Mouse (Mus musculus) MEL (cell line): ENCODE results near the gene Plekhj1. TPM values are rescaled to one million over a fixed set of nuclear protein-coding genes. Genes with fewer than 3 reads are reported as not detected.

Source experiments
- DNase-seq: peaks from one replicate; pipeline ENCODE4 v3.0.0; 2011; ENCODE audit warnings: low read depth, low spot score
- H3K27ac ChIP-seq: 2 replicates; pipeline ENCODE4 v1.5.1; 2012; ENCODE audit warnings: low read depth, mild to moderate bottlenecking, control low read depth, low read length, moderate library complexity; ENCODE audit not compliant: control insufficient read depth
- H3K27me3 ChIP-seq, 2 experiments: fragments of 150-350 bp in 1 of 2; sonication (generic) in 1 of 2; 2 replicates each; pipeline ENCODE4 v1.6.1; 2012; ENCODE audit warnings: low read length in 2 of 2, mild to moderate bottlenecking in 2 of 2, improper control_type of control experiment in 1 of 2, moderate library complexity in 1 of 2; ENCODE audit not compliant: insufficient read depth in 2 of 2, control insufficient read depth in 1 of 2
- H3K36me3 ChIP-seq, 2 experiments: 2 replicates each; pipeline ENCODE4 v1.6.1; 2012 to 2014; ENCODE audit warnings: low read length in 2 of 2, improper control_type of control experiment in 1 of 2, inconsistent platforms in 1 of 2, mild to moderate bottlenecking in 1 of 2; ENCODE audit not compliant: insufficient read depth in 2 of 2, control insufficient read depth in 1 of 2
- H3K4me1 ChIP-seq, 2 experiments: fragments of 150-350 bp in 1 of 2; sonication (generic) in 1 of 2; 2 replicates each; pipeline ENCODE4 v1.6.1; 2012; ENCODE audit warnings: low read length in 2 of 2, improper control_type of control experiment in 1 of 2, mild to moderate bottlenecking in 1 of 2; ENCODE audit not compliant: insufficient read depth in 2 of 2, control insufficient read depth in 1 of 2
- H3K4me3 ChIP-seq, 2 experiments: fragments of 150-350 bp in 1 of 2; sonication (generic) in 1 of 2; 2 replicates each; pipeline ENCODE4 v1.5.1; 2012; ENCODE audit warnings: low read depth in 2 of 2, low read length in 2 of 2, mild to moderate bottlenecking in 2 of 2, moderate library complexity in 2 of 2, control low read depth in 1 of 2, improper control_type of control experiment in 1 of 2; ENCODE audit not compliant: control insufficient read depth in 1 of 2, insufficient read depth in 1 of 2
- H3K79me2 ChIP-seq: 2 replicates; pipeline ENCODE4 v1.6.1; 2012; ENCODE audit warnings: mild to moderate bottlenecking, low read length, moderate library complexity; ENCODE audit not compliant: control insufficient read depth, poor library complexity, insufficient read depth
- H3K9ac ChIP-seq: 2 replicates; pipeline ENCODE4 v1.6.1; 2012; ENCODE audit warnings: low read depth, mild to moderate bottlenecking, control low read depth, low read length, moderate library complexity; ENCODE audit not compliant: control insufficient read depth, poor library complexity, severe bottlenecking
- H3K9me3 ChIP-seq: fragments of 150-350 bp; sonication (generic); replicated peaks from 2 replicates; pipeline ENCODE4 v1.6.1; 2012; ENCODE audit warnings: mild to moderate bottlenecking, low read length, improper control_type of control experiment, moderate library complexity; ENCODE audit not compliant: insufficient read depth
- CHD2 ChIP-seq: IDR thresholded peaks from 2 replicates; pipeline ENCODE4 v1.6.1; 2011; ENCODE audit warnings: low read length, improper control_type of control experiment
- E2F4 ChIP-seq: IDR thresholded peaks from 2 replicates; pipeline ENCODE4 v1.6.1; 2011; ENCODE audit warnings: low read depth, low read length, improper control_type of control experiment, borderline replicate concordance
- ELF1 ChIP-seq: IDR thresholded peaks from 2 replicates; pipeline ENCODE4 v1.6.1; 2014; ENCODE audit warnings: low read depth, mild to moderate bottlenecking, inconsistent platforms, low read length, improper control_type of control experiment, moderate library complexity
- EP300 ChIP-seq, 2 experiments: IDR thresholded peaks; 2 replicates each; pipeline ENCODE4 v1.6.1; 2011; ENCODE audit warnings: improper control_type of control experiment in 2 of 2, low read length in 2 of 2, low read depth in 1 of 2, mild to moderate bottlenecking in 1 of 2
- ETS1 ChIP-seq: IDR thresholded peaks from 2 replicates; pipeline ENCODE4 v1.6.1; 2012; ENCODE audit warnings: low read depth, mild to moderate bottlenecking, inconsistent platforms, low read length, improper control_type of control experiment, moderate library complexity
- HCFC1 ChIP-seq: IDR thresholded peaks from 2 replicates; pipeline ENCODE4 v1.6.1; 2012; ENCODE audit warnings: low read depth, mild to moderate bottlenecking, inconsistent platforms, low read length, improper control_type of control experiment, moderate library complexity
- JUND ChIP-seq: IDR thresholded peaks from 2 replicates; pipeline ENCODE4 v1.6.1; 2011; ENCODE audit warnings: low read depth, mild to moderate bottlenecking, improper control_type of control experiment, low read length
- KAT2A ChIP-seq: conservative IDR thresholded peaks from 2 replicates; pipeline ENCODE4 v1.6.1; 2012; ENCODE audit warnings: low read depth, low read length, improper control_type of control experiment, inconsistent platforms
- MAFK ChIP-seq: IDR thresholded peaks from 2 replicates; pipeline ENCODE4 v1.6.1; 2011; ENCODE audit warnings: low read depth, mild to moderate bottlenecking, low read length, improper control_type of control experiment, borderline replicate concordance
- MAX ChIP-seq: IDR thresholded peaks from 2 replicates; pipeline ENCODE4 v1.6.1; 2011; ENCODE audit warnings: low read length, improper control_type of control experiment
- MXI1 ChIP-seq: IDR thresholded peaks from 2 replicates; pipeline ENCODE4 v1.6.1; 2011; ENCODE audit warnings: mild to moderate bottlenecking, low read depth, low read length, improper control_type of control experiment
- MYB ChIP-seq: IDR thresholded peaks from 2 replicates; pipeline ENCODE4 v1.6.1; 2011; ENCODE audit warnings: mild to moderate bottlenecking, low read depth, low read length, improper control_type of control experiment
- MYC ChIP-seq: IDR thresholded peaks from 2 replicates; pipeline ENCODE4 v1.6.1; 2011; ENCODE audit warnings: low read depth, mild to moderate bottlenecking, low read length, improper control_type of control experiment, moderate library complexity
- NELFE ChIP-seq: IDR thresholded peaks from 2 replicates; pipeline ENCODE4 v1.6.1; 2011; ENCODE audit warnings: low read depth, low read length, improper control_type of control experiment
- NRF1 ChIP-seq: IDR thresholded peaks from 2 replicates; pipeline ENCODE4 v1.6.1; 2014; ENCODE audit warnings: low read depth, mild to moderate bottlenecking, inconsistent platforms, low read length, improper control_type of control experiment, moderate library complexity; ENCODE audit not compliant: poor library complexity, insufficient read depth, severe bottlenecking
- POLR2A ChIP-seq, 2 experiments: IDR thresholded peaks; 2 replicates each; pipeline ENCODE4 v1.6.1; 2011 to 2012; ENCODE audit warnings: low read length in 2 of 2, mild to moderate bottlenecking in 2 of 2, control low read depth in 1 of 2, improper control_type of control experiment in 1 of 2, low read depth in 1 of 2, moderate library complexity in 1 of 2; ENCODE audit not compliant: control insufficient read depth in 1 of 2, insufficient read depth in 1 of 2, poor library complexity in 1 of 2
- POLR2AphosphoS2 ChIP-seq: IDR thresholded peaks from 2 replicates; pipeline ENCODE4 v1.6.1; 2011; ENCODE audit warnings: low read length, improper control_type of control experiment
- RCOR1 ChIP-seq: IDR thresholded peaks from 2 replicates; pipeline ENCODE4 v1.6.1; 2012; ENCODE audit warnings: low read depth, mild to moderate bottlenecking, inconsistent platforms, low read length, improper control_type of control experiment
- SIN3A ChIP-seq: IDR thresholded peaks from 2 replicates; pipeline ENCODE4 v1.6.1; 2012; ENCODE audit warnings: low read length, improper control_type of control experiment, inconsistent platforms
- TBP ChIP-seq: IDR thresholded peaks from 2 replicates; pipeline ENCODE4 v1.8.0; 2011; ENCODE audit warnings: low read depth, low read length, improper control_type of control experiment
- TCF12 ChIP-seq: IDR thresholded peaks from 2 replicates; pipeline ENCODE4 v1.6.1; 2014; ENCODE audit warnings: low read depth, mild to moderate bottlenecking, inconsistent platforms, low read length, improper control_type of control experiment, moderate library complexity
- UBTF ChIP-seq: IDR thresholded peaks from 2 replicates; pipeline ENCODE4 v1.6.1; 2012; ENCODE audit warnings: low read depth, mild to moderate bottlenecking, inconsistent platforms, low read length, improper control_type of control experiment, moderate library complexity, borderline replicate concordance; ENCODE audit not compliant: insufficient read depth
- ZMIZ1 ChIP-seq: IDR thresholded peaks from 2 replicates; pipeline ENCODE4 v1.6.1; 2012; ENCODE audit warnings: low read depth, mild to moderate bottlenecking, inconsistent platforms, low read length, improper control_type of control experiment, moderate library complexity
- ZNF384 ChIP-seq: IDR thresholded peaks from 2 replicates; pipeline ENCODE4 v1.6.1; 2012; ENCODE audit warnings: low read depth, mild to moderate bottlenecking, inconsistent platforms, low read length, improper control_type of control experiment
- polyA plus RNA-seq, 2 experiments: library from polyadenylated mRNA; stranded (reverse) in 1 of 2; unstranded in 1 of 2; fragments of >175 nt in 1 of 2; fragments of >200 nt in 1 of 2; gene quantifications; 2 replicates each; pipeline versions ENCODE4 v1.2.1 to v1.2.4; 2012; ENCODE audit warnings: low replicate concordance in 2 of 2, low read depth in 1 of 2; ENCODE audit not compliant: insufficient read length in 2 of 2, insufficient read depth in 1 of 2, missing spikeins in 1 of 2
- total RNA-seq: library from RNA; depleted of rRNA; stranded (reverse); fragments of 300-350 nt; gene quantifications from 2 replicates; pipeline ENCODE4 v1.2.3, GENCODE M21; 2012; rRNA removed

Gene Plekhj1
- total RNA-seq (79.8 and 86.9 TPM in 2 replicates), polyA plus RNA-seq (100 to 1,000 TPM in 1 of 2 experiments, not detected in 1; 217 TPM)

- H3K27me3 ChIP-seq = no peaks in the 10 kb centered on the region
- TF ChIP-seq MAX = peak; percentile 74
- TF ChIP-seq SIN3A = peak; percentile 88
- no peak for TF ChIP-seq MYB
- no peak for TF ChIP-seq RCOR1
- TF ChIP-seq E2F4 = no peak
- TF ChIP-seq ELF1 = peak; percentile 90
- peak; percentile 87 for TF ChIP-seq NRF1
- peak; percentile 80 for TF ChIP-seq CHD2
- TF ChIP-seq MXI1 = peak; percentile 89
- TF ChIP-seq POLR2AphosphoS2 = peak; percentile 88
- TF ChIP-seq TCF12 = peak; percentile 49; the same call in 1 of the 2 replicates
- peak; percentile 47; the same call in 1 of the 2 replicates for TF ChIP-seq ETS1
- TF ChIP-seq TBP = peak; percentile 57; the same call in 1 of the 2 replicates
- no peak for TF ChIP-seq JUND
- TF ChIP-seq POLR2A (IDR thresholded peaks at IDR 0.05; ENCODE audit: control insufficient read depth in 1 of 2, insufficient read depth in 1 of 2, low read depth in 1 of 2, low read length in 2 of 2, poor library complexity in 1 of 2) = peak; percentile 94 to 98
- TF ChIP-seq ZNF384 = no peak
- peak; percentile 88 for TF ChIP-seq KAT2A
- peak; percentile 85 for TF ChIP-seq NELFE
- TF ChIP-seq EP300 (IDR thresholded peaks at IDR 0.05; ENCODE audit: low read depth in 1 of 2, low read length in 2 of 2) = peak in 1 of 2 experiments; percentile 30; a peak in 1 of 4 replicates
- 0 out of 2 replicates have a peak, but pooled peaks have one; percentile 47 for TF ChIP-seq UBTF
- TF ChIP-seq MYC = peak; percentile 87; the same call in 1 of the 2 replicates
- no peak for TF ChIP-seq MAFK
- peak; percentile 89 for TF ChIP-seq HCFC1
- TF ChIP-seq ZMIZ1 = peak; percentile 89
- peaks cover 51% of the 10 kb centered on the region for H3K79me2 ChIP-seq
- no peaks in the 10 kb centered on the region for H3K9me3 ChIP-seq
- H3K27ac ChIP-seq = peak within 1 kb of the TSS; percentile 93
- peak; percentile 99 for DNase-seq
- peak within 1 kb of the TSS; percentile 86 to 90 for H3K4me3 ChIP-seq
- H3K4me1 ChIP-seq = peaks cover 0 to 14% of the 10 kb centered on the region in 2 experiments; a peak in 2 of 4 replicates
- peak within 1 kb of the TSS; percentile 95 for H3K9ac ChIP-seq
- peaks cover 2 to 13% of the 10 kb centered on the region in 2 experiments; a peak in 2 of 4 replicates for H3K36me3 ChIP-seq
Measured at GRCm38 (mm10) chr10:80798150-80799006, at the start of gene Plekhj1, which contains the start of gene Sf3a2. TSS of gene Plekhj1 (minus strand) at chr10:80798626. TSS of gene Sf3a2 (plus strand) at chr10:80798198.
